In genomic region chr6:108111693-108112092, GRCm38 (mm10) we compare ENCODE assay signal across 29 mouse cellular contexts. TPM values are rescaled to one million over a fixed set of nuclear protein-coding genes. Genes with fewer than 3 reads are reported as not detected.
DNase-seq lines count a peak whose midpoint lies in the region; ATAC-seq and TF ChIP-seq lines count a peak whose summit lies in the region.
"Had no signal": no experiment of that assay in that cellular context is flagged by ENCODE, and none has a peak within 500 bp of the region (broad histone marks: within the 10 kb centered on the region; RNA-seq: fewer than 3 reads in every experiment).

No protein-coding gene starts in this region.

- H3K4me2 ChIP-seq in heart, embryonic 14.5 days (ENCODE audit: low read length), result 0 out of 2 replicates have a peak overlapping the region, but pooled peaks have one; percentile 5
- H3K4me2 ChIP-seq in liver, embryonic 11.5 days, result no peak overlapping the region
- no peak overlapping the region for H3K4me2 ChIP-seq in liver, embryonic 12.5 days
- no peak overlapping the region for H3K4me2 ChIP-seq in stomach, postnatal 0 days (replicated peaks; ENCODE audit: low read depth)
- H3K4me2 ChIP-seq: forebrain, embryonic 13.5 days; limb, embryonic 13.5 days; liver, embryonic 13.5 days; midbrain, embryonic 15.5 days; neural tube, embryonic 15.5 days had no signal

- H3K79me2 ChIP-seq in heart, adult 2 months (replicated peaks; ENCODE audit: control insufficient read depth, insufficient read depth, low read length), result no peaks in the 10 kb centered on the region
- no peaks in the 10 kb centered on the region for H3K79me2 ChIP-seq in MEL (ENCODE audit: control insufficient read depth, insufficient read depth, low read length, poor library complexity)

- H3K4me1 ChIP-seq in heart, embryonic 14.5 days (ENCODE audit: control insufficient read depth in 2 of 2, insufficient read depth in 2 of 2, low read length in 2 of 2), result peaks cover 12 to 33% of the 10 kb centered on the region in 2 experiments
- H3K4me1 ChIP-seq in heart, adult 2 months (ENCODE audit: control insufficient read depth, insufficient read depth, low read length), result peaks cover 3% of the 10 kb centered on the region
- peaks cover 7% of the 10 kb centered on the region; the same call in 1 of the 2 replicates for H3K4me1 ChIP-seq in liver, embryonic 11.5 days (replicated peaks; ENCODE audit: control insufficient read depth, insufficient read depth, low read length)
- peaks cover 5% of the 10 kb centered on the region for H3K4me1 ChIP-seq in liver, embryonic 12.5 days
- no peaks in the 10 kb centered on the region; a peak in 1 of 4 replicates for H3K4me1 ChIP-seq in MEL (ENCODE audit: control insufficient read depth in 1 of 2, insufficient read depth in 2 of 2, low read length in 2 of 2)
- no peaks in the 10 kb centered on the region for H3K4me1 ChIP-seq in stomach, postnatal 0 days (replicated peaks; ENCODE audit: control insufficient read depth, insufficient read depth)
- H3K4me1 ChIP-seq: forebrain, embryonic 13.5 days; limb, embryonic 13.5 days; midbrain, embryonic 10.5 days; midbrain, embryonic 15.5 days; neural tube, embryonic 15.5 days had no signal

- H3K27me3 ChIP-seq in heart, embryonic 14.5 days (ENCODE audit: control insufficient read depth, insufficient read depth, low read length), result no peaks in the 10 kb centered on the region
- no peaks in the 10 kb centered on the region for H3K27me3 ChIP-seq in heart, adult 2 months (ENCODE audit: control insufficient read depth, insufficient read depth, low read length)
- no peaks in the 10 kb centered on the region for H3K27me3 ChIP-seq in liver, embryonic 11.5 days (replicated peaks; ENCODE audit: control insufficient read depth, insufficient read depth, low read length)
- H3K27me3 ChIP-seq in liver, embryonic 12.5 days (replicated peaks), result no peaks in the 10 kb centered on the region
- H3K27me3 ChIP-seq in MEL (ENCODE audit: control insufficient read depth in 1 of 2, insufficient read depth in 2 of 2, low read length in 2 of 2), result no peaks in the 10 kb centered on the region
- H3K27me3 ChIP-seq in stomach, postnatal 0 days (ENCODE audit: control insufficient read depth, insufficient read depth, low read length), result no peaks in the 10 kb centered on the region
- H3K27me3 ChIP-seq: CH12.LX; forebrain, embryonic 13.5 days; limb, embryonic 13.5 days; liver, embryonic 13.5 days; midbrain, embryonic 15.5 days; neural tube, embryonic 15.5 days had no signal

- no peak overlapping the region for H3K4me3 ChIP-seq in heart, embryonic 14.5 days (ENCODE audit: control insufficient read depth in 1 of 2, insufficient read depth in 1 of 2, low read depth in 1 of 2, low read length in 2 of 2)
- no peak overlapping the region for H3K4me3 ChIP-seq in heart, adult 2 months
- H3K4me3 ChIP-seq in liver, embryonic 11.5 days (ENCODE audit: low read depth, low read length), result no peak overlapping the region
- no peak overlapping the region for H3K4me3 ChIP-seq in liver, embryonic 12.5 days
- H3K4me3 ChIP-seq in MEL (ENCODE audit: control insufficient read depth in 1 of 2, insufficient read depth in 1 of 2, low read depth in 2 of 2, low read length in 2 of 2), result no peak overlapping the region
- H3K4me3 ChIP-seq in stomach, postnatal 0 days (ENCODE audit: low read depth, low read length), result no peak overlapping the region
- H3K4me3 ChIP-seq: forebrain, embryonic 13.5 days; limb, embryonic 13.5 days; liver, embryonic 13.5 days; midbrain, embryonic 10.5 days; midbrain, embryonic 15.5 days; neural tube, embryonic 15.5 days had no signal

- no peak overlapping the region for H3K9ac ChIP-seq in heart, embryonic 14.5 days (ENCODE audit: low read length)
- H3K9ac ChIP-seq in heart, adult 2 months (ENCODE audit: low read depth, low read length), result no peak overlapping the region
- no peak overlapping the region for H3K9ac ChIP-seq in liver, embryonic 11.5 days (ENCODE audit: low read depth, low read length)
- no peak overlapping the region for H3K9ac ChIP-seq in liver, embryonic 12.5 days
- H3K9ac ChIP-seq in MEL (ENCODE audit: control insufficient read depth, low read depth, low read length, poor library complexity, severe bottlenecking), result no peak overlapping the region
- H3K9ac ChIP-seq in stomach, postnatal 0 days (ENCODE audit: low read length), result no peak overlapping the region
- H3K9ac ChIP-seq: forebrain, embryonic 13.5 days; limb, embryonic 13.5 days; liver, embryonic 13.5 days; midbrain, embryonic 15.5 days; neural tube, embryonic 15.5 days had no signal

- H3K36me3 ChIP-seq in heart, embryonic 14.5 days (ENCODE audit: control insufficient read depth, insufficient read depth, low read length), result no peaks in the 10 kb centered on the region
- H3K36me3 ChIP-seq in heart, adult 2 months (ENCODE audit: control insufficient read depth, insufficient read depth, low read length), result peaks cover 4% of the 10 kb centered on the region
- H3K36me3 ChIP-seq in liver, embryonic 11.5 days (ENCODE audit: control insufficient read depth, insufficient read depth, low read length), result no peaks in the 10 kb centered on the region
- no peaks in the 10 kb centered on the region for H3K36me3 ChIP-seq in liver, embryonic 12.5 days
- peaks cover 0 to 4% of the 10 kb centered on the region in 2 experiments; a peak in 1 of 4 replicates for H3K36me3 ChIP-seq in MEL (ENCODE audit: control insufficient read depth in 1 of 2, insufficient read depth in 2 of 2, low read length in 2 of 2)
- H3K36me3 ChIP-seq in stomach, postnatal 0 days (ENCODE audit: control insufficient read depth, insufficient read depth, low read length), result no peaks in the 10 kb centered on the region
- H3K36me3 ChIP-seq: limb, embryonic 13.5 days; liver, embryonic 13.5 days had no signal

- TF ChIP-seq POLR2A in heart, adult 2 months (IDR thresholded peaks at IDR 0.05; ENCODE audit: insufficient read depth, low read depth, low read length), result no peak
- TF ChIP-seq POLR2A in MEL (IDR thresholded peaks at IDR 0.05; ENCODE audit: control insufficient read depth in 1 of 2, insufficient read depth in 1 of 2, low read depth in 1 of 2, low read length in 2 of 2, poor library complexity in 1 of 2), result no peak

- no peaks in the 10 kb centered on the region for H3K9me3 ChIP-seq in heart, embryonic 14.5 days (ENCODE audit: control insufficient read depth, low read length)
- H3K9me3 ChIP-seq in liver, embryonic 11.5 days (ENCODE audit: control insufficient read depth, low read length), result no peaks in the 10 kb centered on the region
- H3K9me3 ChIP-seq in liver, embryonic 12.5 days (replicated peaks), result no peaks in the 10 kb centered on the region
- H3K9me3 ChIP-seq in MEL (replicated peaks; ENCODE audit: insufficient read depth, low read length), result no peaks in the 10 kb centered on the region
- H3K9me3 ChIP-seq in stomach, postnatal 0 days (ENCODE audit: control insufficient read depth, low read length), result no peaks in the 10 kb centered on the region
- H3K9me3 ChIP-seq: forebrain, embryonic 13.5 days; limb, embryonic 13.5 days; liver, embryonic 13.5 days; midbrain, embryonic 10.5 days; midbrain, embryonic 15.5 days; neural tube, embryonic 15.5 days had no signal

- no peak for TF ChIP-seq CTCF in heart, adult 2 months (IDR thresholded peaks at IDR 0.05)
- TF ChIP-seq CTCF in MEL (IDR thresholded peaks at IDR 0.05 in 2 of 3, conservative IDR thresholded peaks at IDR 0.05 in 1 of 3; ENCODE audit: control insufficient read depth in 1 of 3, insufficient read depth in 1 of 3, low read depth in 2 of 3, low read length in 3 of 3, poor library complexity in 1 of 3, severe bottlenecking in 1 of 3), result no peak
- TF ChIP-seq CTCF in stomach, postnatal 0 days (IDR thresholded peaks at IDR 0.05; ENCODE audit: low read depth), result no peak

- DNase-seq in embryo, embryonic 10 days (ENCODE audit: low spot score), result peak; percentile 8
- no peak for DNase-seq in embryo, embryonic 9.5 days (ENCODE audit: extremely low spot score)
- no peak for DNase-seq in heart, adult 2 months
- DNase-seq in liver, embryonic 11.5 days (ENCODE audit: low spot score), result no peak
- peak; percentile 13 for DNase-seq in MEL (ENCODE audit: low read depth, low spot score)
- DNase-seq in stomach, postnatal 0 days (ENCODE audit: low spot score), result no peak
- DNase-seq: adrenal gland, adult 8-10 months; cerebellum, adult 2 months; cerebellum, postnatal 14 days; gastrocnemius, postnatal 10 days; kidney, adult 8-10 months; kidney, postnatal 4 days; liver, embryonic 13.5 days; lung, adult 2 months; retina, postnatal 1 day; right cerebral cortex, postnatal 14 days; thymus, adult 18-20 months; thymus, postnatal 25 days had no signal

- H3K27ac ChIP-seq in heart, embryonic 14.5 days (replicated peaks in 1 of 2; ENCODE audit: control insufficient read depth in 1 of 2, insufficient read depth in 1 of 2, low read depth in 2 of 2, low read length in 2 of 2), result peak overlapping the region; percentile 43 to 66; a peak in 3 of 4 replicates
- no peak overlapping the region for H3K27ac ChIP-seq in heart, adult 2 months
- H3K27ac ChIP-seq in liver, embryonic 11.5 days (ENCODE audit: low read depth, low read length), result no peak overlapping the region
- no peak overlapping the region for H3K27ac ChIP-seq in liver, embryonic 12.5 days
- H3K27ac ChIP-seq in MEL (ENCODE audit: control insufficient read depth, low read depth, low read length), result no peak overlapping the region
- H3K27ac ChIP-seq in stomach, postnatal 0 days (replicated peaks), result no peak overlapping the region
- H3K27ac ChIP-seq: forebrain, embryonic 13.5 days; kidney, postnatal 0 days; limb, embryonic 13.5 days; liver, embryonic 13.5 days; macrophage; midbrain, embryonic 10.5 days; midbrain, embryonic 15.5 days; neural tube, embryonic 15.5 days had no signal

- intact Hi-C loops in heart, adult 2 months (cut with DNase I), result no loop called here

- no peak for ATAC-seq in heart, embryonic 14.5 days (ENCODE audit: insufficient number of reproducible peaks, insufficient read depth, low FRiP score, low read depth)
- peak; percentile 26; the same call in 1 of the 2 replicates for ATAC-seq in liver, embryonic 11.5 days (replicated peaks; ENCODE audit: low FRiP score)
- ATAC-seq in liver, embryonic 12.5 days, result no peak; the same call in 1 of the 2 replicates
- ATAC-seq in stomach, postnatal 0 days (ENCODE audit: low FRiP score, low TSS enrichment), result no peak
- ATAC-seq: forebrain, embryonic 13.5 days; hindbrain, embryonic 16.5 days; midbrain, embryonic 15.5 days had no signal

- no peak for TF ChIP-seq EP300 in heart, adult 2 months (IDR thresholded peaks at IDR 0.05; ENCODE audit: insufficient read depth, low read depth, low read length)
- no peak for TF ChIP-seq EP300 in MEL (IDR thresholded peaks at IDR 0.05; ENCODE audit: low read depth in 1 of 2, low read length in 2 of 2)
- TF ChIP-seq EP300 in stomach, postnatal 0 days (optimal IDR thresholded peaks at IDR 0.05), result no peak

- TF ChIP-seq RAD21 in MEL (IDR thresholded peaks at IDR 0.05; ENCODE audit: low read depth, low read length), result no peak

RNA-seq across cellular contexts. Expression of gene Setmar, which starts 46.8 kb away (rescaled TPM):
- 4.1 and 5.1 TPM in 2 replicates for polyA plus RNA-seq in heart, embryonic 14.5 days (2014; fragmentation: Nextera tagmentation; extraction: Ambion mirVana)
- 1 to 10 TPM; 3.2 to 3.8 TPM for total RNA-seq in heart, adult 2 months (2021)
- 1.6 and 3.5 TPM in 2 replicates for polyA plus RNA-seq in heart, adult 2 months (2012; rRNA removed)
- 5.3 and 5.9 TPM in 2 replicates for polyA plus RNA-seq in liver, embryonic 11.5 days (2014; fragmentation: Nextera tagmentation; extraction: Ambion mirVana)
- polyA plus RNA-seq in liver, embryonic 12.5 days (2016; fragmentation: Nextera tagmentation; extraction: Ambion mirVana), result 2.6 TPM in 2 replicates
- 1.6 and 1.7 TPM in 2 replicates for total RNA-seq in MEL (2012; rRNA removed)
- polyA plus RNA-seq in MEL (2012; ENCODE audit: insufficient read depth in 1 of 2, insufficient read length in 2 of 2, low read depth in 1 of 2, low replicate concordance in 2 of 2, missing spikeins in 1 of 2), result 1 to 10 TPM in 1 of 2 experiments, not detected in 1; 2.1 TPM
- 5.5 TPM in 2 replicates for polyA plus RNA-seq in stomach, postnatal 0 days (2015; fragmentation: Nextera tagmentation; extraction: Ambion mirVana)

Comparison
In these comparisons a context has a peak if more than half of its experiments do, and no peak if none do; other contexts are left out.
1. DNase-seq: peak in embryo, embryonic 10 days (single experiment) and MEL (single experiment); none in embryo, embryonic 9.5 days (single experiment), heart, adult 2 months (0 of 2), liver, embryonic 11.5 days (single experiment) and stomach, postnatal 0 days (single experiment).
2. H3K27ac ChIP-seq: peak in heart, embryonic 14.5 days (2 of 2); none in heart, adult 2 months (single experiment), liver, embryonic 11.5 days (single experiment), liver, embryonic 12.5 days (single experiment), MEL (single experiment) and stomach, postnatal 0 days (single experiment).